Mouse (Mus musculus) CH12.LX (cell line): ENCODE data around the gene Manbal. TPM values are rescaled to one million over a fixed set of nuclear protein-coding genes. Genes with fewer than 3 reads are reported as not detected.

Experiments used
- DNase-seq: peaks from one replicate; pipeline ENCODE4 v3.0.0-alpha.2; 2013; ENCODE audit errors: extremely low read depth
- H3K27ac ChIP-seq: 2 replicates; pipeline ENCODE4 v1.5.1; 2012; ENCODE audit warnings: low read depth, mild to moderate bottlenecking, control low read depth, moderate library complexity; ENCODE audit not compliant: insufficient read depth
- H3K27me3 ChIP-seq: replicated peaks from 2 replicates; pipeline ENCODE3; 2012; ENCODE audit warnings: inconsistent platforms
- H3K36me3 ChIP-seq, 2 experiments: replicated peaks in 1 of 2; 2 replicates each; pipeline versions ENCODE3 to v1.6.1; 2012; ENCODE audit warnings: inconsistent platforms in 1 of 2, low read length in 1 of 2, mild to moderate bottlenecking in 1 of 2, mixed read lengths in 1 of 2, moderate library complexity in 1 of 2; ENCODE audit not compliant: control insufficient read depth in 1 of 2, insufficient read depth in 1 of 2
- H3K4me1 ChIP-seq, 2 experiments: 2 replicates each; pipeline ENCODE4 v1.6.1; 2012; ENCODE audit warnings: inconsistent platforms in 1 of 2, moderate library complexity in 1 of 2; ENCODE audit not compliant: insufficient read depth in 2 of 2, control insufficient read depth in 1 of 2
- H3K4me2 ChIP-seq: 2 replicates; pipeline ENCODE4 v1.6.1; 2012; ENCODE audit warnings: low read depth, mild to moderate bottlenecking, control low read depth; ENCODE audit not compliant: poor library complexity, insufficient read depth, severe bottlenecking
- H3K4me3 ChIP-seq, 3 experiments: fragments of 150-350 bp in 1 of 3; sonication (generic) in 1 of 3; replicated peaks in 1 of 3; 2 replicates each; pipeline versions ENCODE3 to v1.5.1; 2011 to 2012; ENCODE audit warnings: low read depth in 2 of 3, low read length in 2 of 3, mild to moderate bottlenecking in 2 of 3, moderate library complexity in 2 of 3, control low read depth in 1 of 3, improper control_type of control experiment in 1 of 3, inconsistent platforms in 1 of 3, mixed read lengths in 1 of 3; ENCODE audit not compliant: poor library complexity in 1 of 3
- H3K79me2 ChIP-seq: replicated peaks from 2 replicates; pipeline ENCODE4 v1.6.1; 2012; ENCODE audit warnings: mild to moderate bottlenecking, moderate library complexity; ENCODE audit not compliant: control insufficient read depth, poor library complexity, insufficient read depth, severe bottlenecking; ENCODE audit errors: extremely low read depth
- H3K9ac ChIP-seq: 2 replicates; pipeline ENCODE4 v1.6.1; 2012; ENCODE audit warnings: low read depth, mild to moderate bottlenecking, control low read depth, moderate library complexity; ENCODE audit not compliant: insufficient read depth
- H3K9me3 ChIP-seq: replicated peaks from 2 replicates; pipeline ENCODE3; 2012; ENCODE audit warnings: low read length, inconsistent platforms, mixed read lengths
- BHLHE40 ChIP-seq: IDR thresholded peaks from 2 replicates; pipeline ENCODE4 v1.6.1; 2011; ENCODE audit warnings: mild to moderate bottlenecking, low read depth, low read length, improper control_type of control experiment
- CHD1 ChIP-seq: IDR thresholded peaks from 2 replicates; pipeline ENCODE4 v1.6.1; 2012; ENCODE audit warnings: low read depth, low read length, improper control_type of control experiment, inconsistent platforms
- CHD2 ChIP-seq: IDR thresholded peaks from 2 replicates; pipeline ENCODE4 v1.6.1; 2011; ENCODE audit warnings: low read length, improper control_type of control experiment
- E2F4 ChIP-seq: IDR thresholded peaks from 2 replicates; pipeline ENCODE4 v1.6.1; 2011; ENCODE audit warnings: low read depth, low read length, improper control_type of control experiment; ENCODE audit not compliant: insufficient replicate concordance
- ELF1 ChIP-seq: IDR thresholded peaks from 2 replicates; pipeline ENCODE4 v1.6.1; 2014; ENCODE audit warnings: low read depth, mild to moderate bottlenecking, inconsistent platforms, low read length, improper control_type of control experiment
- EP300 ChIP-seq: IDR thresholded peaks from 2 replicates; pipeline ENCODE4 v1.6.1; 2011; ENCODE audit warnings: low read length, improper control_type of control experiment
- ETS1 ChIP-seq: conservative IDR thresholded peaks from 2 replicates; pipeline ENCODE4 v1.6.1; 2012; ENCODE audit warnings: low read depth, mild to moderate bottlenecking, inconsistent platforms, low read length, improper control_type of control experiment, moderate library complexity
- HCFC1 ChIP-seq: IDR thresholded peaks from 2 replicates; pipeline ENCODE4 v1.6.1; 2012; ENCODE audit warnings: low read depth, mild to moderate bottlenecking, inconsistent platforms, low read length, improper control_type of control experiment
- IRF4 ChIP-seq: IDR thresholded peaks from 2 replicates; pipeline ENCODE4 v1.6.1; 2014; ENCODE audit warnings: low read depth, mild to moderate bottlenecking, inconsistent platforms, low read length, improper control_type of control experiment
- JUND ChIP-seq: conservative IDR thresholded peaks from 2 replicates; pipeline ENCODE4 v1.6.1; 2011; ENCODE audit warnings: low read depth, low read length, improper control_type of control experiment
- KAT2A ChIP-seq: IDR thresholded peaks from 2 replicates; pipeline ENCODE4 v1.6.1; 2012; ENCODE audit warnings: low read length, improper control_type of control experiment, inconsistent platforms; ENCODE audit not compliant: insufficient replicate concordance
- MAFK ChIP-seq: IDR thresholded peaks from 2 replicates; pipeline ENCODE4 v1.6.1; 2011; ENCODE audit warnings: low read length, improper control_type of control experiment; ENCODE audit not compliant: insufficient replicate concordance
- MAX ChIP-seq: IDR thresholded peaks from 2 replicates; pipeline ENCODE4 v1.6.1; 2011; ENCODE audit warnings: low read length, improper control_type of control experiment
- MAZ ChIP-seq: IDR thresholded peaks from 2 replicates; pipeline ENCODE4 v1.6.1; 2012; ENCODE audit warnings: low read depth, mild to moderate bottlenecking, inconsistent platforms, low read length, improper control_type of control experiment, moderate library complexity
- MEF2A ChIP-seq: IDR thresholded peaks from 2 replicates; pipeline ENCODE4 v1.6.1; 2014; ENCODE audit warnings: low read depth, mild to moderate bottlenecking, inconsistent platforms, low read length, improper control_type of control experiment, borderline replicate concordance
- MXI1 ChIP-seq: IDR thresholded peaks from 2 replicates; pipeline ENCODE4 v1.6.1; 2011; ENCODE audit warnings: mild to moderate bottlenecking, low read depth, low read length, improper control_type of control experiment
- MYC ChIP-seq: IDR thresholded peaks from 2 replicates; pipeline ENCODE4 v1.6.1; 2011; ENCODE audit warnings: low read depth, mild to moderate bottlenecking, improper control_type of control experiment, low read length
- PAX5 ChIP-seq: IDR thresholded peaks from 2 replicates; pipeline ENCODE4 v1.6.1; 2012; ENCODE audit warnings: low read length, inconsistent platforms, mixed read lengths
- RCOR1 ChIP-seq: conservative IDR thresholded peaks from 2 replicates; pipeline ENCODE4 v1.6.1; 2012; ENCODE audit warnings: low read depth, mild to moderate bottlenecking, inconsistent platforms, low read length, improper control_type of control experiment
- SIN3A ChIP-seq: IDR thresholded peaks from 2 replicates; pipeline ENCODE4 v1.6.1; 2012; ENCODE audit warnings: low read length, improper control_type of control experiment, inconsistent platforms
- SMC3 ChIP-seq: IDR thresholded peaks from 2 replicates; pipeline ENCODE4 v1.6.1; 2011; ENCODE audit warnings: low read depth, low read length, improper control_type of control experiment
- TCF12 ChIP-seq: IDR thresholded peaks from 2 replicates; pipeline ENCODE4 v1.6.1; 2014; ENCODE audit warnings: low read depth, mild to moderate bottlenecking, inconsistent platforms, low read length, improper control_type of control experiment
- USF1 ChIP-seq: IDR thresholded peaks from 2 replicates; pipeline ENCODE4 v1.6.1; 2014; ENCODE audit warnings: low read depth, mild to moderate bottlenecking, inconsistent platforms, low read length, improper control_type of control experiment
- USF2 ChIP-seq: conservative IDR thresholded peaks from 2 replicates; pipeline ENCODE4 v1.6.1; 2011; ENCODE audit warnings: low read depth, low read length, improper control_type of control experiment
- ZC3H11A ChIP-seq: IDR thresholded peaks from 2 replicates; pipeline ENCODE4 v1.6.1; 2012; ENCODE audit warnings: low read depth, mild to moderate bottlenecking, inconsistent platforms, low read length, improper control_type of control experiment
- ZKSCAN1 ChIP-seq: IDR thresholded peaks from 2 replicates; pipeline ENCODE4 v1.6.1; 2012; ENCODE audit warnings: low read depth, inconsistent platforms, low read length, improper control_type of control experiment, borderline replicate concordance
- ZMIZ1 ChIP-seq: IDR thresholded peaks from 2 replicates; pipeline ENCODE4 v1.6.1; 2012; ENCODE audit warnings: low read depth, mild to moderate bottlenecking, inconsistent platforms, low read length, improper control_type of control experiment
- dilution Hi-C: fragments of 300-500 bp; cut with MboI; formaldehyde crosslinking; loops from 2 replicates; pipeline ENCODE4 v1.14.3; 2020; ENCODE audit warnings: low sequenced_read_pairs; ENCODE audit not compliant: extremely low pct_unique_long_range_greater_than_20kb, extremely low pct_ligation_motif_present
- in situ Hi-C: fragments of 300-500 bp; cut with MboI; formaldehyde crosslinking; loops from 3 replicates; pipeline ENCODE4 v1.14.3; 2019; ENCODE audit warnings: low sequenced_read_pairs, low pct_ligation_motif_present, low pct_unique_long_range_greater_than_20kb, mixed read lengths
- polyA plus RNA-seq: library from polyadenylated mRNA; unstranded; fragments of >175 nt; gene quantifications from 2 replicates; pipeline ENCODE4 v1.2.1, GENCODE M21; 2012; ENCODE audit warnings: low read depth; ENCODE audit not compliant: insufficient read length
- total RNA-seq, 2 experiments: library from RNA; depleted of rRNA; stranded (reverse); fragments of 300-350 nt in 1 of 2; fragments of >200 nt in 1 of 2; gene quantifications; 2 replicates each; pipeline ENCODE4 v1.2.3; 2012 to 2014

Manbal gene
- total and polyA plus RNA-seq, 3 experiments, result 13.7 to 29.4 (median 17.0) TPM

- Histone ChIP-seq H3K79me2 (no peaks in the 10 kb centered on the region), H3K9me3 (no peaks in the 10 kb centered on the region), H3K27me3 (peaks cover 39% of the 10 kb centered on the region), H3K4me3 (no peak within 1 kb of the TSS), H3K27ac (no peak within 1 kb of the TSS), H3K4me1 (peaks cover 6 to 10% of the 10 kb centered on the region in 2 experiments), H3K9ac (no peak within 1 kb of the TSS), H3K36me3 (no peaks in the 10 kb centered on the region), H3K4me2 (no peak within 1 kb of the TSS)
- in situ Hi-C loops (no loop called here), dilution Hi-C loops (no loop called here)
- TF ChIP-seq MEF2A (no peak), USF2 (no peak), IRF4 (no peak), TCF12 (no peak), SIN3A (no peak), MXI1 (no peak), SMC3 (no peak), EP300 (no peak), ZKSCAN1 (no peak), MAZ (no peak), ZMIZ1 (no peak), CHD2 (no peak), USF1 (no peak), PAX5 (no peak), BHLHE40 (no peak), ZC3H11A (no peak), JUND (no peak), HCFC1 (no peak)
- DNase-seq, result no peak
Measured at GRCm38 (mm10) chr2:157418206-157418605, 50.8 kb downstream of the Manbal start, which contains the start of gene Src. TSS of gene Src (plus strand) at chr2:157418444.

- Histone ChIP-seq H3K4me1 (peaks cover 7 to 13% of the 10 kb centered on the region in 2 experiments), H3K9ac (no peak overlapping the region), H3K27me3 (peaks cover 44% of the 10 kb centered on the region), H3K9me3 (no peaks in the 10 kb centered on the region), H3K36me3 (no peaks in the 10 kb centered on the region), H3K4me3 (no peak overlapping the region), H3K27ac (no peak overlapping the region), H3K4me2 (no peak overlapping the region), H3K79me2 (no peaks in the 10 kb centered on the region)
- dilution Hi-C loops, result no loop called here
- TF ChIP-seq MAZ (no peak), E2F4 (no peak), MYC (no peak), ZC3H11A (no peak), RCOR1 (no peak), MAX (no peak), IRF4 (no peak), KAT2A (no peak), ETS1 (no peak), CHD1 (no peak), HCFC1 (no peak), USF2 (no peak), ELF1 (no peak), MAFK (no peak)
- no peak for DNase-seq
- in situ Hi-C loops, result no loop called here
Measured at GRCm38 (mm10) chr2:157418609-157419071, 51.2 kb downstream of the Manbal start.
